Mouse (Mus musculus) adrenal gland, postnatal 36 days (tissue): ENCODE results near the gene Hoxc5. TPM values are rescaled to one million over a fixed set of nuclear protein-coding genes. Genes with fewer than 3 reads are reported as not detected.

Experiments used
- DNase-seq, 2 experiments: peaks; one replicate each; pipeline ENCODE4 v3.0.0; 2021; ENCODE audit warnings: mixed read lengths in 1 of 2
- total RNA-seq, 2 experiments: library from RNA; stranded (reverse); gene quantifications; 2 replicates each; pipeline ENCODE4 v1.2.3; 2021

Hoxc5 gene
- total RNA-seq, 2 experiments from 2014 or later = 5.7 to 6.2 TPM

GRCm38 (mm10) chr15:102945185-102946077 is 21.8 kb upstream of the Hoxc5 start:
- DNase-seq = no peak

GRCm38 (mm10) chr15:102947276-102947675 is 20.0 kb upstream of the Hoxc5 start:
- DNase-seq = no peak

GRCm38 (mm10) chr15:102948842-102949241 is 18.4 kb upstream of the Hoxc5 start:
- no peak for DNase-seq

- no peak for DNase-seq
Observed at GRCm38 (mm10) chr15:102949696-102950095, 17.5 kb upstream of the Hoxc5 start.

GRCm38 (mm10) chr15:102950877-102951276 is 16.4 kb upstream of the Hoxc5 start:
- DNase-seq = no peak

- DNase-seq = no peak
Observed at GRCm38 (mm10) chr15:102953561-102953960, 13.7 kb upstream of the Hoxc5 start.

GRCm38 (mm10) chr15:102954192-102955006 is 12.8 kb upstream of the Hoxc5 start, which contains the start of gene Hoxc11:
Hoxc11 (plus strand) TSS chr15:102954427.
- DNase-seq = no peak

GRCm38 (mm10) chr15:102955007-102955382 is 12.2 kb upstream of the Hoxc5 start:
- no peak for DNase-seq

- DNase-seq = no peak
Observed at GRCm38 (mm10) chr15:102955833-102956640, 11.2 kb upstream of the Hoxc5 start.

- DNase-seq = no peak
Observed at GRCm38 (mm10) chr15:102956906-102957305, 10.3 kb upstream of the Hoxc5 start.

- DNase-seq = no peak
Observed at GRCm38 (mm10) chr15:102959663-102960191, 7.5 kb upstream of the Hoxc5 start.

GRCm38 (mm10) chr15:102961728-102962127 is 5.5 kb upstream of the Hoxc5 start:
- no peak for DNase-seq

- no peak for DNase-seq
Observed at GRCm38 (mm10) chr15:102962492-102962891, 4.8 kb upstream of the Hoxc5 start.

GRCm38 (mm10) chr15:102963259-102963658 is 4.0 kb upstream of the Hoxc5 start:
- DNase-seq = no peak

- DNase-seq = peak in 1 of 2 experiments; percentile 28
Observed at GRCm38 (mm10) chr15:102963671-102964640, 3.3 kb upstream of the Hoxc5 start.

GRCm38 (mm10) chr15:102965003-102965891 is 2.0 kb upstream of the Hoxc5 start:
- no peak for DNase-seq

GRCm38 (mm10) chr15:102965892-102966775 is 1.1 kb upstream of the Hoxc5 start:
- DNase-seq = peak; percentile 89 to 91

- no peak for DNase-seq
Observed at GRCm38 (mm10) chr15:102966776-102967311, 399 bp upstream of the Hoxc5 start, which contains the start of gene Hoxc10. Hoxc10 (plus strand) TSS chr15:102966796.
